Mouse (Mus musculus) naive thymus-derived CD4-positive, alpha-beta T cell, adult 2 months (primary cell): Measurements from ENCODE around the gene Etfa.

ENCODE experiments used
- DNase-seq: peaks from one replicate; pipeline ENCODE4 v3.0.0-alpha.2; 2011; ENCODE audit warnings: low read depth

The Etfa gene

GRCm38 (mm10) chr9:55423451-55424424 lies 88.3 kb downstream of the Etfa start:
- DNase-seq, result no peak

- DNase-seq, result no peak
Measured at GRCm38 (mm10) chr9:55421786-55422185, 90.3 kb downstream of the Etfa start.

- no peak for DNase-seq
Measured at GRCm38 (mm10) chr9:55411154-55411553, 100.9 kb downstream of the Etfa start.

GRCm38 (mm10) chr9:55410430-55410829 lies 101.6 kb downstream of the Etfa start:
- no peak for DNase-seq

GRCm38 (mm10) chr9:55409833-55410232 lies 102.2 kb downstream of the Etfa start:
- no peak for DNase-seq

GRCm38 (mm10) chr9:55408851-55409250 lies 103.2 kb downstream of the Etfa start:
- DNase-seq, result no peak

DNA sequence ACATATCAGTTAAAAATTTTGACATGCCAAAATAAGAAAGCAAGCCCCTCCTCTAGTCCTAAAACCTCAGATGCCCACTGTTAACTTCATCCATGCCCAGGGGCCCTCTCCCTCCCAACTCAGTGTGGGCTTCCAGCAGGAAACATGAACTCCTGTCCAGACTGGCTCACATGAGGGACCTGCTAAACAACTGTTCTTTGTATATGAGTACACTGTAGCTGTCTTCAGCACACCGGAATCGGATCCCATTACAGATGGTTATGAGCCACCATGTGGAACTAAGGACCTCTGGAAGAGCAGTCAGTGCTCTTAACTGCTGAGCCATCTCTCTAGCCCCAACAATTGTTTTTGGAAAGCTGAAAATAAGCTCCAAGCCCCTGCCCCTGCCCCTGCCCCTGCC lies 105.3 kb downstream of the Etfa start:
- DNase-seq, result no peak

- DNase-seq, result no peak
Measured at GRCm38 (mm10) chr9:55404976-55405702, 106.9 kb downstream of the Etfa start.
